Mouse (Mus musculus): ENCODE measurements around the gene Sec23ip. TPM values are rescaled to one million over a fixed set of nuclear protein-coding genes. Genes with fewer than 3 reads are reported as not detected.

The Sec23ip gene
- total and polyA plus RNA-seq, 3 experiments, result 25.1 to 26.8 (median 26.5) TPM

DNA sequence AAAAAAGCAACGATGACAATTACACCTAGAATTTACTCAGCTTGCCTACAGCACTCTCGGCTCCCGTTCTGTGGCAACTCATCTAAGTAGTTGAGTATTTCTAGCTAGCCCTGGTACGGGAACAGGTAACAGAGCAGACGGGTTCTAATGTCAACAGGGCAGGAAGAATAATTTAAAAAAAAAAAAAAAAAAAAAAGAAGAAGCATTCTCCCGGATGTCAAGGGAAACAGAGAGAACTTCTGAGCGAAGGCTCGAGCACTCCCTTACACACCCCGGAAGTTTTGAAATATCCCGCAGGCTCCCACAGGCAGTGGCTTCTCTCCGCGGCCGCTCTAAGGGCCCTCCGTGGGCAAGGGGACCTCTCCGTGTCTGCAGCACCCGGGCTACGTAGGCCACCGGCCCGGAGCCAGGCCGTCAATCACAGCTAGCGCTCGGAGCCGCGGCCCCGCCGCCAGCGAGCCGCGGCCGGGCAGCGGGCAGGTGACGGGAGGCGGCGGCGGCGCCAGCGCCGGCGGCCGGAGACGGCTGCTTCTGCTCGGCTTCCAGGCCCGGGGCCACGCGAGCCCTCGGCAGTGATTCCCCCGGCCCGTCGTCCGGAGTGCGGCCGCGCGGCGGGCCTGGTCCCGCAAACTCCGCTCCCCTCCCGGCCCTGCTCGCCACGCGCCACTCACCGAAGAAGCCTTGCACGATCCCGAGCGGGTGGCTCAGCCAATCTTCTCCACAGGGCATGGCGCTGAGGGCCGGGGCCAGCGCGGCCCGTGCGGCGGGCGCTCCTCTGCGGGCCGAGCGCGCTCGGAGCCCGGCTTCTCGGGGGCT, 5.1 kb upstream of the Sec23ip start:
- WGBS, result under 1% methylated on average over 80 of the region's 80 CpGs
- peak overlapping the region; percentile 84 for H3K27ac ChIP-seq
- peaks cover 5% of the 10 kb centered on the region for H3K79me2 ChIP-seq (replicated peaks; ENCODE audit: control insufficient read depth, insufficient read depth, low read length)
- H3K4me3 ChIP-seq, result peak overlapping the region; percentile 93
- peak; percentile 74 to 75 for DNase-seq
- peaks cover 11% of the 10 kb centered on the region for H3K36me3 ChIP-seq (ENCODE audit: control insufficient read depth, insufficient read depth, low read length)
- TF ChIP-seq POLR2A (IDR thresholded peaks at IDR 0.05; ENCODE audit: insufficient read depth, low read depth, low read length) (peak; percentile 30; the same call in 1 of the 2 replicates), EP300 (IDR thresholded peaks at IDR 0.05; ENCODE audit: insufficient read depth, low read depth, low read length) (no peak)
- intact Hi-C loops (cut with DNase I), result no loop called here
- no peaks in the 10 kb centered on the region for H3K27me3 ChIP-seq (ENCODE audit: control insufficient read depth, insufficient read depth, low read length)
- peaks cover 13% of the 10 kb centered on the region for H3K4me1 ChIP-seq (ENCODE audit: control insufficient read depth, insufficient read depth, low read length)
- H3K9ac ChIP-seq (ENCODE audit: low read depth, low read length), result peak overlapping the region; percentile 92

- Histone ChIP-seq H3K4me3 (peak within 1 kb of the TSS; percentile 93), H3K27ac (peak within 1 kb of the TSS; percentile 84), H3K4me1 (ENCODE audit: control insufficient read depth, insufficient read depth, low read length) (peaks cover 13% of the 10 kb centered on the region), H3K36me3 (ENCODE audit: control insufficient read depth, insufficient read depth, low read length) (peaks cover 11% of the 10 kb centered on the region), H3K27me3 (ENCODE audit: control insufficient read depth, insufficient read depth, low read length) (no peaks in the 10 kb centered on the region), H3K79me2 (replicated peaks; ENCODE audit: control insufficient read depth, insufficient read depth, low read length) (peaks cover 7% of the 10 kb centered on the region), H3K9ac (ENCODE audit: low read depth, low read length) (peak within 1 kb of the TSS; percentile 92)
- 0% methylated on average over 30 of the region's 35 CpGs for WGBS
- intact Hi-C loops (cut with DNase I), result no loop called here
- peak; percentile 97 to 98 for DNase-seq
- TF ChIP-seq EP300 (IDR thresholded peaks at IDR 0.05; ENCODE audit: insufficient read depth, low read depth, low read length), result peak; percentile 48; the same call in 1 of the 2 replicates
- TF ChIP-seq CTCF (IDR thresholded peaks at IDR 0.05), result no peak; the same call in 1 of the 2 replicates
- TF ChIP-seq POLR2A (IDR thresholded peaks at IDR 0.05; ENCODE audit: insufficient read depth, low read depth, low read length), result peak; percentile 74
These were observed 4.4 kb upstream of the Sec23ip start, which contains the start of gene Mcmbp for GRCm38 (mm10) chr7:128740334-128740733. Gene Mcmbp, minus strand, starts transcription at chr7:128740495.

DNA sequence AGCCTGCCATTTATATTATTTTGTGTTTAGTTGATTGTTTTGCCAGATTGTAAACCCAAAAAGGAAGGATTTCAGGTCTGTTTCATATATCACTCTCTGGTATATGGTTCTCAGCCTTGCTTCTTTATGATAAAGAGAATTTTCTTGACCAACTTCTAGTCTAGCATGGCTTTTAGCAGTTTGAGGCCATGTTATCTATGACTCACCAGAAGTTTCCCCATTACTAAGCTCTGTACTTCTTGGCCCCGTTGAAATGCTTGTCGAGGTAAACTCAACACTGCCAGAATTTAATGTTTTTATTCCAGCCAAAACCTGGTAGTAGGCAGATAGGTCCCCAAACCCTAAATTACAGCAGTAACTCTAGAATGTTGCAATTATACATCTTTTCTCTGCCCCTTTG, 845 bp upstream of the Sec23ip start:
- no peak overlapping the region for H3K4me3 ChIP-seq
- intact Hi-C loops (cut with DNase I), result no loop called here
- H3K27me3 ChIP-seq (ENCODE audit: control insufficient read depth, insufficient read depth, low read length), result no peaks in the 10 kb centered on the region

DNA sequence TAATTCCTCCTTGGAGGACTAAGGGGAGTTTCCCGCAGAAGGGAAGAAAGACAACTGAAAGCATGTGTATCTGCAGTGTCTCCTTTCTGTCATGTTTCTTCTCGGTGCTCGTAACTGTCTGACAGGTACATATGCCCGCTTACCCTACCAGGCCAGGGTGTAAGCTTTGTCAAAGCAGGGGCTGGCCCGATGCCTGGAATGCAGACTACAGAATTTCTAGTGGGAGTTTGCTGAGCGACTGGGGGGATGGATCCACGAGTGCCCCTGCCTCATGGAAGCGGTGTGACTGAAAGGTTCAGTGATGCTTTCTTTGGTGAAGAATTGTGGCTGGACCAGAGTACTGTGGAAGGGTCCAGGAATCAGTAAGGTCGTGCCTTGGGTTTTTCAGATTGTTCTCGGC, 1.4 kb downstream of the Sec23ip start:
- no peaks in the 10 kb centered on the region for H3K27me3 ChIP-seq (ENCODE audit: control insufficient read depth, insufficient read depth, low read length)
- 59% methylated on average over 10 of the region's 10 CpGs for WGBS

More for the DNA sequence above, 845 bp upstream of the Sec23ip start:
- TF ChIP-seq CTCF (IDR thresholded peaks at IDR 0.05), result no peak
- no peak for TF ChIP-seq POLR2A (IDR thresholded peaks at IDR 0.05; ENCODE audit: insufficient read depth, low read depth, low read length)
- no peak for TF ChIP-seq EP300 (IDR thresholded peaks at IDR 0.05; ENCODE audit: insufficient read depth, low read depth, low read length)
- H3K36me3 ChIP-seq (ENCODE audit: control insufficient read depth, insufficient read depth, low read length), result peaks cover 2% of the 10 kb centered on the region
- H3K79me2 ChIP-seq (replicated peaks; ENCODE audit: control insufficient read depth, insufficient read depth, low read length), result peaks cover 6% of the 10 kb centered on the region; the same call in 1 of the 2 replicates
- no peak for DNase-seq
- 44% methylated on average over 2 of the region's 2 CpGs for WGBS
- no peak overlapping the region for H3K9ac ChIP-seq (ENCODE audit: low read depth, low read length)
- peaks cover 19% of the 10 kb centered on the region for H3K4me1 ChIP-seq (ENCODE audit: control insufficient read depth, insufficient read depth, low read length)
- H3K27ac ChIP-seq, result peak overlapping the region; percentile 52

GRCm38 (mm10) chr7:128748758-128749157, 4.0 kb downstream of the Sec23ip start:
- Histone ChIP-seq H3K36me3 (ENCODE audit: control insufficient read depth, insufficient read depth, low read length) (peaks cover 4% of the 10 kb centered on the region), H3K9ac (ENCODE audit: low read depth, low read length) (no peak overlapping the region), H3K27ac (peak overlapping the region; percentile 47), H3K4me1 (ENCODE audit: control insufficient read depth, insufficient read depth, low read length) (peaks cover 17% of the 10 kb centered on the region), H3K27me3 (ENCODE audit: control insufficient read depth, insufficient read depth, low read length) (no peaks in the 10 kb centered on the region), H3K4me3 (no peak overlapping the region), H3K79me2 (replicated peaks; ENCODE audit: control insufficient read depth, insufficient read depth, low read length) (peaks cover 10% of the 10 kb centered on the region)
- TF ChIP-seq POLR2A (IDR thresholded peaks at IDR 0.05; ENCODE audit: insufficient read depth, low read depth, low read length), result no peak
- TF ChIP-seq EP300 (IDR thresholded peaks at IDR 0.05; ENCODE audit: insufficient read depth, low read depth, low read length), result peak; percentile 88; the same call in 1 of the 2 replicates
- no peak for TF ChIP-seq CTCF (IDR thresholded peaks at IDR 0.05)
- intact Hi-C loops (cut with DNase I), result no loop called here
- 13% methylated on average over 3 of the region's 3 CpGs for WGBS
- DNase-seq, result peak; percentile 75 to 85

More for the DNA sequence above, 1.4 kb downstream of the Sec23ip start:
- H3K79me2 ChIP-seq (replicated peaks; ENCODE audit: control insufficient read depth, insufficient read depth, low read length), result peaks cover 10% of the 10 kb centered on the region
- no peak overlapping the region for H3K4me3 ChIP-seq
- intact Hi-C loops (cut with DNase I), result no loop called here
- TF ChIP-seq CTCF (IDR thresholded peaks at IDR 0.05), result no peak
- no peak for TF ChIP-seq EP300 (IDR thresholded peaks at IDR 0.05; ENCODE audit: insufficient read depth, low read depth, low read length)
- no peak for TF ChIP-seq POLR2A (IDR thresholded peaks at IDR 0.05; ENCODE audit: insufficient read depth, low read depth, low read length)
- no peak overlapping the region for H3K9ac ChIP-seq (ENCODE audit: low read depth, low read length)
- no peak overlapping the region for H3K27ac ChIP-seq
- peaks cover 4% of the 10 kb centered on the region for H3K36me3 ChIP-seq (ENCODE audit: control insufficient read depth, insufficient read depth, low read length)
- DNase-seq, result no peak
- H3K4me1 ChIP-seq (ENCODE audit: control insufficient read depth, insufficient read depth, low read length), result peaks cover 17% of the 10 kb centered on the region

GRCm38 (mm10) chr7:128750296-128750695, 5.6 kb downstream of the Sec23ip start:
- no peak overlapping the region for H3K9ac ChIP-seq (ENCODE audit: low read depth, low read length)
- DNase-seq, result no peak
- H3K4me1 ChIP-seq (ENCODE audit: control insufficient read depth, insufficient read depth, low read length), result peaks cover 17% of the 10 kb centered on the region
- 71% methylated on average over 9 of the region's 9 CpGs for WGBS
- no peak overlapping the region for H3K4me3 ChIP-seq
- intact Hi-C loops (cut with DNase I), result no loop called here
- TF ChIP-seq EP300 (IDR thresholded peaks at IDR 0.05; ENCODE audit: insufficient read depth, low read depth, low read length) (no peak), CTCF (IDR thresholded peaks at IDR 0.05) (no peak), POLR2A (IDR thresholded peaks at IDR 0.05; ENCODE audit: insufficient read depth, low read depth, low read length) (no peak)
- peaks cover 8% of the 10 kb centered on the region for H3K79me2 ChIP-seq (replicated peaks; ENCODE audit: control insufficient read depth, insufficient read depth, low read length)
- no peaks in the 10 kb centered on the region for H3K27me3 ChIP-seq (ENCODE audit: control insufficient read depth, insufficient read depth, low read length)
- H3K36me3 ChIP-seq (ENCODE audit: control insufficient read depth, insufficient read depth, low read length), result peaks cover 4% of the 10 kb centered on the region
- no peak overlapping the region for H3K27ac ChIP-seq

Data from heart, adult 2 months (tissue).